8 mouse cellular contexts compared by ENCODE assay signal in the genomic region with DNA sequence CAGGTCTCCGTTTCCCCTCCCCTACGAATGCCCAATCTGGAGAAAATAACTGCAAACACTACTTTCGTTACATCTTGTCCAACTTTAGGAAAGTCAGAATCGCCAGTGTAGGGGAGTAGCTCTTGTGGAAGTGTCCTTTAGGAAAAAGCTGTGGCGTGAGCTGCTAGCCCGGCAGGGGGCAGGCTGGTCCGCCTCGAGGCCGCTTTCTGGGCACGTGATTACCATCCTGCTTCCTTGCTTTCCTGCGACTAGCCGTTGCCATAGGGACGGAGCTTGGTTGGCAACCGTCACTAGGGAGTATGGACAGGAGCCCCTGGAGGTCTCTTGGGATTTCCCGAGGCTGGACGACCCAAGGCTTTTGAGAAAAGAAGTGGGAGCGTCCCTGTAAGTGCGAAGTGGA. TPM values are rescaled to one million over a fixed set of nuclear protein-coding genes. Genes with fewer than 3 reads are reported as not detected.
A peak's percentile ranks its signal among the peaks of the same experiment; 100 is the strongest.
DNase-seq lines count a peak whose midpoint lies in the region; ATAC-seq and TF ChIP-seq lines count a peak whose summit lies in the region.

Wdr66 (plus strand) TSS at position 269 of the 400 bp plus-strand sequence.

- 1% methylated on average over 18 of the region's 18 CpGs for WGBS in cerebellum, adult 2 months
- 2% methylated on average over 18 of the region's 18 CpGs for WGBS in forebrain, embryonic 16.5 days
- 4% methylated on average over 18 of the region's 18 CpGs for WGBS in liver, embryonic 14.5 days (ENCODE audit: insufficient replicate concordance)
- WGBS in neural tube, embryonic 12.5 days = 3% methylated on average over 18 of the region's 18 CpGs
- WGBS in stomach, postnatal 0 days = 3% methylated on average over 18 of the region's 18 CpGs

- H3K27me3 ChIP-seq in ES-Bruce4 (ENCODE audit: control insufficient read depth, insufficient read depth, low read length, poor library complexity, severe bottlenecking) = no peaks in the 10 kb centered on the region
- H3K27me3 ChIP-seq in cerebellum, adult 2 months (ENCODE audit: control insufficient read depth, insufficient read depth, low read length) = no peaks in the 10 kb centered on the region
- no peaks in the 10 kb centered on the region for H3K27me3 ChIP-seq in forebrain, embryonic 16.5 days (replicated peaks; ENCODE audit: control insufficient read depth, insufficient read depth, low read length)
- no peaks in the 10 kb centered on the region for H3K27me3 ChIP-seq in liver, embryonic 14.5 days (ENCODE audit: control insufficient read depth, insufficient read depth, low read length)
- 0 out of 2 replicates have a peak, but pooled peaks cover 5% of the 10 kb centered on the region for H3K27me3 ChIP-seq in neural tube, embryonic 12.5 days (replicated peaks)
- no peaks in the 10 kb centered on the region for H3K27me3 ChIP-seq in stomach, postnatal 0 days (ENCODE audit: control insufficient read depth, insufficient read depth, low read length)

- no peak within 1 kb of the TSS for H3K4me3 ChIP-seq in ES-Bruce4 (ENCODE audit: low read depth, low read length)
- peak within 1 kb of the TSS; percentile 1 for H3K4me3 ChIP-seq in cerebellum, adult 2 months (replicated peaks; ENCODE audit: insufficient read depth, low read depth, low read length)
- H3K4me3 ChIP-seq in forebrain, embryonic 16.5 days (replicated peaks; ENCODE audit: low read length) = peak within 1 kb of the TSS; percentile 41
- H3K4me3 ChIP-seq in liver, embryonic 14.5 days (ENCODE audit: insufficient read depth in 1 of 2, low read depth in 2 of 2, low read length in 2 of 2) = no peak within 1 kb of the TSS
- 0 out of 2 replicates have a peak within 1 kb of the TSS, but pooled peaks have one; percentile 10 for H3K4me3 ChIP-seq in neural tube, embryonic 12.5 days
- peak within 1 kb of the TSS; percentile 25 for H3K4me3 ChIP-seq in stomach, postnatal 0 days (ENCODE audit: low read depth, low read length)

- no peaks in the 10 kb centered on the region for H3K4me1 ChIP-seq in ES-Bruce4 (ENCODE audit: control insufficient read depth, insufficient read depth, low read length)
- no peaks in the 10 kb centered on the region for H3K4me1 ChIP-seq in cerebellum, adult 2 months (ENCODE audit: control insufficient read depth, insufficient read depth, low read length)
- peaks cover 8% of the 10 kb centered on the region for H3K4me1 ChIP-seq in forebrain, embryonic 16.5 days (replicated peaks; ENCODE audit: control insufficient read depth, insufficient read depth, low read length)
- no peaks in the 10 kb centered on the region for H3K4me1 ChIP-seq in liver, embryonic 14.5 days (replicated peaks; ENCODE audit: control insufficient read depth in 2 of 2, insufficient read depth in 2 of 2, low read length in 1 of 2)
- H3K4me1 ChIP-seq in neural tube, embryonic 12.5 days = peaks cover 3% of the 10 kb centered on the region; the same call in 1 of the 2 replicates
- H3K4me1 ChIP-seq in stomach, postnatal 0 days (replicated peaks; ENCODE audit: control insufficient read depth, insufficient read depth) = no peaks in the 10 kb centered on the region

- no peak within 1 kb of the TSS for H3K9ac ChIP-seq in ES-Bruce4 (ENCODE audit: low read depth, poor library complexity, severe bottlenecking)
- peak within 1 kb of the TSS; percentile 43; the same call in 1 of the 2 replicates for H3K9ac ChIP-seq in forebrain, embryonic 16.5 days (replicated peaks; ENCODE audit: low read depth, low read length)
- no peak within 1 kb of the TSS for H3K9ac ChIP-seq in liver, embryonic 14.5 days (replicated peaks)
- H3K9ac ChIP-seq in neural tube, embryonic 12.5 days = no peak within 1 kb of the TSS
- no peak within 1 kb of the TSS; the same call in 1 of the 2 replicates for H3K9ac ChIP-seq in stomach, postnatal 0 days (ENCODE audit: low read length)

- ATAC-seq in forebrain, embryonic 16.5 days = peak; percentile 93
- no peak; the same call in 1 of the 2 replicates for ATAC-seq in liver, embryonic 14.5 days (ENCODE audit: insufficient read depth)
- peak; percentile 85 for ATAC-seq in neural tube, embryonic 12.5 days (ENCODE audit: low FRiP score, low read depth)
- ATAC-seq in stomach, postnatal 0 days (ENCODE audit: low FRiP score, low TSS enrichment) = peak; percentile 83

- peak; percentile 87 for TF ChIP-seq CTCF in ES-Bruce4 (IDR thresholded peaks at IDR 0.05; ENCODE audit: low read depth, low read length)
- TF ChIP-seq CTCF in cerebellum, adult 2 months (IDR thresholded peaks at IDR 0.05; ENCODE audit: borderline replicate concordance, insufficient read depth, low read depth, low read length) = peak; percentile 78
- TF ChIP-seq CTCF in liver, embryonic 14.5 days (IDR thresholded peaks at IDR 0.05; ENCODE audit: low read depth) = peak; percentile 85
- peak; percentile 96 for TF ChIP-seq CTCF in stomach, postnatal 0 days (IDR thresholded peaks at IDR 0.05; ENCODE audit: low read depth)

- TF ChIP-seq POLR2A in ES-Bruce4 (IDR thresholded peaks at IDR 0.05; ENCODE audit: insufficient read depth, low read length) = no peak
- no peak for TF ChIP-seq POLR2A in cerebellum, adult 2 months (IDR thresholded peaks at IDR 0.05; ENCODE audit: borderline replicate concordance, insufficient read depth, low read length)

- no peak within 1 kb of the TSS for H3K27ac ChIP-seq in ES-Bruce4 (ENCODE audit: insufficient read depth, low read length)
- H3K27ac ChIP-seq in cerebellum, adult 2 months (ENCODE audit: insufficient read depth, low read length) = no peak within 1 kb of the TSS
- H3K27ac ChIP-seq in forebrain, embryonic 16.5 days (ENCODE audit: low read length) = no peak within 1 kb of the TSS
- no peak within 1 kb of the TSS for H3K27ac ChIP-seq in liver, embryonic 14.5 days
- H3K27ac ChIP-seq in neural tube, embryonic 12.5 days = no peak within 1 kb of the TSS
- H3K27ac ChIP-seq in stomach, postnatal 0 days (replicated peaks) = no peak within 1 kb of the TSS

- peak within 1 kb of the TSS; percentile 74 for H3K4me2 ChIP-seq in forebrain, embryonic 16.5 days (ENCODE audit: low read length)
- H3K4me2 ChIP-seq in liver, embryonic 14.5 days (ENCODE audit: low read depth) = peak within 1 kb of the TSS; percentile 20; the same call in 1 of the 2 replicates
- H3K4me2 ChIP-seq in neural tube, embryonic 12.5 days (replicated peaks) = peak within 1 kb of the TSS; percentile 57
- peak within 1 kb of the TSS; percentile 51 for H3K4me2 ChIP-seq in stomach, postnatal 0 days (replicated peaks; ENCODE audit: low read depth)

- intact Hi-C loops in heart, postnatal 14 days (cut with DNase I) = loop anchor here (5.0 kb wide), 1 partner anchor 185 kb away; no protein-coding TSS in a partner anchor

- H3K9me3 ChIP-seq in ES-Bruce4 (replicated peaks; ENCODE audit: control insufficient read depth, insufficient read depth, low read length, poor library complexity, severe bottlenecking) = no peaks in the 10 kb centered on the region
- no peaks in the 10 kb centered on the region for H3K9me3 ChIP-seq in forebrain, embryonic 16.5 days (ENCODE audit: control insufficient read depth, low read length)
- no peaks in the 10 kb centered on the region for H3K9me3 ChIP-seq in liver, embryonic 14.5 days (ENCODE audit: control insufficient read depth, low read length)
- H3K9me3 ChIP-seq in neural tube, embryonic 12.5 days = no peaks in the 10 kb centered on the region
- no peaks in the 10 kb centered on the region for H3K9me3 ChIP-seq in stomach, postnatal 0 days (ENCODE audit: control insufficient read depth, low read length)

- H3K36me3 ChIP-seq in ES-Bruce4 (ENCODE audit: control insufficient read depth, insufficient read depth, low read length, poor library complexity, severe bottlenecking) = no peaks in the 10 kb centered on the region
- H3K36me3 ChIP-seq in forebrain, embryonic 16.5 days (ENCODE audit: control insufficient read depth, insufficient read depth) = no peaks in the 10 kb centered on the region
- H3K36me3 ChIP-seq in liver, embryonic 14.5 days (replicated peaks; ENCODE audit: control insufficient read depth, insufficient read depth, low read depth) = no peaks in the 10 kb centered on the region; the same call in 1 of the 2 replicates
- peaks cover 8% of the 10 kb centered on the region for H3K36me3 ChIP-seq in neural tube, embryonic 12.5 days
- 0 out of 2 replicates have a peak, but pooled peaks cover 3% of the 10 kb centered on the region for H3K36me3 ChIP-seq in stomach, postnatal 0 days (ENCODE audit: control insufficient read depth, insufficient read depth, low read length)

- 0 out of 2 replicates have a peak, but pooled peaks have one; percentile 56 for TF ChIP-seq EP300 in ES-Bruce4 (IDR thresholded peaks at IDR 0.05; ENCODE audit: insufficient read depth, low read depth, low read length)
- no peak for TF ChIP-seq EP300 in liver, embryonic 14.5 days (IDR thresholded peaks at IDR 0.05; ENCODE audit: low read depth)
- TF ChIP-seq EP300 in stomach, postnatal 0 days (optimal IDR thresholded peaks at IDR 0.05) = no peak

- DNase-seq in cerebellum, adult 2 months = peak; percentile 79 to 82
- DNase-seq in heart, postnatal 14 days = peak; percentile 83 to 91
- DNase-seq in kidney, postnatal 4 days = peak; percentile 94 to 96
- DNase-seq in liver, embryonic 14.5 days (ENCODE audit: low read depth in 3 of 3, low spot score in 3 of 3) = peak in 2 of 3 experiments; percentile 34 to 41
- peak; percentile 89 for DNase-seq in stomach, postnatal 0 days (ENCODE audit: low spot score)

RNA-seq across cellular contexts. Expression of gene Wdr66, which starts in this region (rescaled TPM):
- polyA plus RNA-seq in ES-Bruce4 (2011; ENCODE audit: insufficient read depth, insufficient read length, low read depth, missing spikeins) = not detected in 2 replicates
- polyA plus RNA-seq in cerebellum, adult 2 months (2012; rRNA removed) = 1.3 and 1.6 TPM in 2 replicates
- 1.5 and 1.9 TPM in 2 replicates for polyA plus RNA-seq in forebrain, embryonic 16.5 days (2015; fragmentation: Nextera tagmentation; extraction: Ambion mirVana)
- under 1 TPM; 0.81 to 0.93 TPM for total RNA-seq in heart, postnatal 14 days (2021)
- 0.11 and 0.16 TPM in 2 replicates for polyA plus RNA-seq in liver, embryonic 14.5 days (2012; rRNA removed)
- 0.10 TPM in 1 of 2 replicates, not detected in the other for polyA plus RNA-seq in liver, embryonic 14.5 days (2014; fragmentation: Nextera tagmentation; extraction: Ambion mirVana)
- polyA plus RNA-seq in neural tube, embryonic 12.5 days (2016; fragmentation: Nextera tagmentation; extraction: Ambion mirVana) = 11.3 and 14.8 TPM in 2 replicates
- polyA plus RNA-seq in stomach, postnatal 0 days (2015; fragmentation: Nextera tagmentation; extraction: Ambion mirVana) = 0.22 and 0.30 TPM in 2 replicates

Comparison
In these comparisons a context has a peak if more than half of its experiments do, and no peak if none do; other contexts are left out.
1. Peak in DNase-seq in heart, postnatal 14 days; RNA of the gene not detected or under 1 TPM.
2. Peak in DNase-seq and H3K4me2 ChIP-seq in liver, embryonic 14.5 days; RNA of the gene not detected or under 1 TPM.
3. Peak in DNase-seq, ATAC-seq, H3K4me3 ChIP-seq and H3K4me2 ChIP-seq in stomach, postnatal 0 days; RNA of the gene not detected or under 1 TPM.
4. H3K4me3 ChIP-seq: peak in cerebellum, adult 2 months (single experiment), forebrain, embryonic 16.5 days (single experiment) and neural tube, embryonic 12.5 days (single experiment); none in ES-Bruce4 (single experiment) and liver, embryonic 14.5 days (0 of 2).
5. DNase-seq: peak in every context shown above with its lines; median percentile 95 in kidney, postnatal 4 days; 89 in stomach, postnatal 0 days; 87 in heart, postnatal 14 days; 80 in cerebellum, adult 2 months; 38 in liver, embryonic 14.5 days.
6. H3K4me2 ChIP-seq: peak in every context shown above with its lines; median percentile 74 in forebrain, embryonic 16.5 days; 57 in neural tube, embryonic 12.5 days; 51 in stomach, postnatal 0 days; 20 in liver, embryonic 14.5 days.
7. Peak in every context shown above with its lines, with median percentiles within 50 percentile points of each other: CTCF ChIP-seq.